Mouse (Mus musculus): ENCODE measurements at regions not wholly inside any gene's neighbourhood (a gene's known extent, or its start where the extent isn't known, plus 50 kb on each side); places are given as distances from the start of the nearest gene placed in this dataset.

DNA sequence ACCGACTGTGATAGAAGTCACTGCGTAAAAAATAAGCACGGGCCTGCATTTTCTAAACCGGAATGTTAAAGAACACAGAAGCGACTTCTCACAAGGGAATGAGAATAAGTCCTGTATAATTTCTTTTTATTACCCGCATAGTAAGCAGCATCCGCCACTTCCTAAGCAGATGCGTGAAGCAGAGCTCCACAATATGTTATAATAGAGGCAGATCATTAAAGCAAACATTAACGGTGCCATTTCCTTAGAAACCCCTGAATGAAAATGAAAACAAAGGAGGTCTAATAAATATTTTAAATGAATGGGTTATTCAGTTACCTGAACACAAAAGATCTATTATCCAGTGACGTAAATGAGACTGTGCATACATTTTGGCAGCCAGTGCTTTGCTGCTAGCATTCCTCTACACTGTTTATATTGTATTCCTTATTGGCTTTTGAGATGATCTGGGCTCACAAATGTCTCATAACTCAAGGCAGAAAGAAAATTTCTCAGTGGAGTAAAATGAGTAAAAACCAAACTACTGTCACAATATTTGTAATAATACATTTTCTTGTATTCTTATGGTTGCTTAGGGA, 566.6 kb upstream of the Epha6 start:
- Histone ChIP-seq H3K27me3 (no peaks in the 10 kb centered on the region), H3K9me3 (peaks cover 9% of the 10 kb centered on the region; the same call in 1 of the 2 replicates), H3K27ac (peak overlapping the region; percentile 73), H3K36me3 (no peaks in the 10 kb centered on the region), H3K9ac (no peak overlapping the region), H3K4me1 (replicated peaks) (0 out of 2 replicates have a peak, but pooled peaks cover 5% of the 10 kb centered on the region), H3K4me3 (peak overlapping the region; percentile 6), H3K4me2 (peak overlapping the region; percentile 40)
- peak; percentile 74 for ATAC-seq (ENCODE audit: low FRiP score)
- WGBS, result 25% methylated on average over 10 of the region's 10 CpGs

- ATAC-seq (ENCODE audit: low FRiP score), result peak; percentile 65; the same call in 1 of the 2 replicates
- no peak overlapping the region for H3K27ac ChIP-seq
- no peak overlapping the region for H3K9ac ChIP-seq
- no peak overlapping the region for H3K4me2 ChIP-seq
- H3K4me1 ChIP-seq (replicated peaks), result no peaks in the 10 kb centered on the region
- no peaks in the 10 kb centered on the region for H3K36me3 ChIP-seq
- H3K9me3 ChIP-seq, result no peaks in the 10 kb centered on the region
- no peaks in the 10 kb centered on the region for H3K27me3 ChIP-seq
- H3K4me3 ChIP-seq, result no peak overlapping the region
These were observed 532.8 kb upstream of the Epha6 start for GRCm38 (mm10) chr16:61138106-61138505.

Data from hindbrain, embryonic 13.5 days (tissue).